Mouse (Mus musculus) gastrocnemius, adult 8-10 months (tissue): ENCODE results near the gene Gm14139. TPM values are rescaled to one million over a fixed set of nuclear protein-coding genes. Genes with fewer than 3 reads are reported as not detected.
"Not testable (repeated sequence)": the region's sequence is repeated elsewhere in the genome, so short reads cannot be mapped to it uniquely, and the experiment has no call there.

Source experiments
- DNase-seq, 2 experiments: peaks; one replicate each; pipeline ENCODE4 v3.0.0; 2022; ENCODE audit warnings: low spot score in 2 of 2
- total RNA-seq, 4 experiments: library from RNA; stranded (reverse); gene quantifications; 2 replicates each; pipeline ENCODE4 v1.2.4; 2022

Gm14139 gene
- not detected for total RNA-seq

DNA sequence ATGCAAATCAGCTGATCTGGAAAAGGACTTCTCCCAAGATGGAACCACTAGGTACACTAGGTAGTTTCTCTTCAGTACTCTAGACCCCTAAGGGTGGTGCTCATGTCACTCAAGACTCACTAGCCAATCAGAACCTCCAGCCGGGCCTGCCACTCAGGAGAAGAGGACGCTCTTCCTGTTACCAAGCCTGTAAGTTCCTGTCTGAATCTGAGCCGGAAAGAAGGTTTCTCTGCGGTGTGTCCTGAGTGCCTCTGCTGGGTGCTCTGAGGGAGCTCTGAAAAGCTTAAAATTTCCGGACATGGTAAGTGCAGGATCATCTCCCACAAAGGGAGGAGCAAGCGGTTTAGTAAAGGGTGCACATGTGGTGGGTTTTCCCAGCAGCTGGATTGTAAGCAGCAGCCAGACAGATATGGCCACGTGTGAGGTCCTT, at the start of gene Gm14139:
Gm14139 (plus strand) TSS at position 186 of the 430 bp plus-strand sequence.
- DNase-seq: not testable (repeated sequence)

DNA sequence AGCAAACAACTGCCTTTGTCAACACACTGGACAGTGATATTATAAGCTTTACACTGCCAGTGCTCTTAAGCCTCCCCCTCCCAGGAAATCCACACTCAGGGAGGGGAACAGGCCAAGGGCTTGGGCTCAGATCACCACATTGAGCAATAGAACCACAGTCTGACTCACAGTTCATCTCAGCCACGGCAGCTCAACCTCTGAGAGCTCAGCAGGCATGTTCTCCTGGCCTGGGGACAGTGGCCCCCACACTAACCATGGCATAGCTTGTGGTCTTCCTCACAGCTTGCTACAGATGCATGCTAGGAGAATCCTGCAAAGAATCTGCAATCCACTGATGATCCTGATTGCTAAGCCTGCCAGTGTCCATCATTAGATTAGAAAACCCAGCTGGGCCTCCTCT, 49.6 kb upstream of the Gm14139 start:
- not testable (repeated sequence) for DNase-seq

DNA sequence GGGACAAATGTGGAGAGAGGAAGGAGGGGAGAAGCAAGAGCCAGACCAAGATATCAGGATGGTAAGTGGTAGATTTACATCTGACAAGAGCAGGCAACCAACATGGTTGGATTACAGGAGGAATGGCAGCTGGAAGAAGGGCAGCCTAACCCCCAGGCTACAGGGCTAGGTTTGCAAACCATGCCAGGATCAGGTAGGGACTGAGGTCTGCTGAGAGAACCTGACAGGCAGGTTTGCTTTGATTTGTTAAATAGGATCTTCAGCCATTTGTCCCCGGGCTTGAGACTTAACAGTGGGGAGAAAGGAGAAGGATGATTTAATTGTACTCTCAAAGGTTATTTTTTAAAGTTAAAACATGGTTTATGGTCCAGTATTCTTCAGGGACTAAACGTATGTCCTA, 48.8 kb upstream of the Gm14139 start:
- no peak for DNase-seq

DNA sequence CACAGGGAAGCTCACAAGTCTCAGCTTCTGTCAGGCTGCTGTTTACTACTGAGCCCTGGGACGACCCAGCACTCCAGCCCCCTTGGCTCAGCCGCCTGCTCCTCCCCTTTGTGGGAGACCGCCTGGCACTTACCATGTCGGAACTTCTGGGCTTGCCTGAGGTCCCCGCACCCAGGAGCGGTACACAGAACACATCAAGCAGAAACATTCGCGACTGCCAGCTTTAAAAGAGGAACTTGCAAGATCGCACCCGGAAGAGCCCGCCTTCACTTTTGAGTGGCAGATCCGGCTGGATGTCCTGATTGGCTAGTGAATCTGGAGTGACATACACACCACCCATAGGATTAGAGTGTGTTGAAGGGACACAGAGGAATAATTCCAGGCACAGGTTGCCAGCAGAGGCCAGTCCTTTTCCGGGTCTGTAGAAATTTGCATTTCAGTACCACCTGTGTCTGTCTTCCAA, 45.1 kb upstream of the Gm14139 start, which contains the start of gene Zfp120:
Zfp120 (minus strand) TSS at position 274 of the 463 bp plus-strand sequence.
- peak; percentile 79 to 84 for DNase-seq

DNA sequence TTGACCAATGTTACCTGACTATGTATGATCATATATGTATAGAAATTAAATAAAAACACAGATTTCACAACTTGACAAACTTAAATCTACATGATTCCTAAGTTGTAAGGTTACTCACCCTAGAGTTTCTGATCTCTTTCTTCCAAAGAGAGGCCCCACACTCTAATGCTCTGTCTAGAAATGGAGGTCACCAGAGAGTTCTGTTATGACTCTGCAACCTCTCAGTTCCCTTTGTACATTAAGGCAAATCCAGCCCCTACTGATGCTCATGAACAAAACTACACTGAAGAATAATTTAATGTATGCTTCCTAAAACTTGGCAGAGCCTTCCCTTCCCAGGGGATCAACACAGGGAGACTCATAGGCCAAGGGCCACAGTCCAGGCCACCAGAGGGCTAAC, 14.9 kb upstream of the Gm14139 start:
- no peak for DNase-seq

DNA sequence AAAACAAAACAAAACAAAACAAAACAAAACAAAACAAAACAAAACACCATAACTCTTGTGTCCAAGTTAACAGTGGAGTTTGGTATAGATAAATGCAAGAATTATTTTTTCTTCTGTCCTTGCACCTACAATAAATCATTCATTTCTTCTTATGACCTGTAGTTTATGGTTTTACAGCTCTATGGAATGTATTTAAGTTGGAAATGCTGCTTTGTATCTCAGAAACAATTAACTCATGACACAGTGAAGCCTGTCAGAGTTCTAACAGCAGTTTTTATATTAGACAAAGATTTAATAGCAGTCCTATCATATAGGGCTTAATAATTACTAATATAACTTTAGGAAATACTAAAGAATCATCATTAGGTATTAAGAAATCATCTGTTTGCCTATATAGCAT, 7.7 kb upstream of the Gm14139 start:
- DNase-seq: no peak

DNA sequence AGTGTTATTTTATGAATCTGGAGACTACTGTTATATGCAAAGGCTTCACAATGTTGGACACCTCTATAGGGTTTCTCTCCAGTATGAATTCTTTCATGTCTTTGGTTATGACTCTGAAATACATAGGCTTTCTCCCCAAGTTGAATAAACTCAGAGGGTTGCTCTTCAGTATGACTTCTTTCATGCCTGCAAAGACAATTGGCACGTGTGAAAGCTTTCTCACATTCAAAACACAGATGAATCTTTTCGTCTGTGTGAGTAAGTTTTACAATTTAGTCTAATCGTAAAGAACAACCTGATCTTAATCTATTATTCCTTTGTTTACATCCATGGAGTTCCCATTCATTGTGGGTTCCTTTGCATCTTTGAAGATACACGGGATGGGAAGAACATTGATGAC, 2.0 kb upstream of the Gm14139 start, which contains the start of gene Gm10770:
Gm10770 (minus strand) TSS at position 101 of the 400 bp plus-strand sequence.
- DNase-seq: not testable (repeated sequence)

DNA sequence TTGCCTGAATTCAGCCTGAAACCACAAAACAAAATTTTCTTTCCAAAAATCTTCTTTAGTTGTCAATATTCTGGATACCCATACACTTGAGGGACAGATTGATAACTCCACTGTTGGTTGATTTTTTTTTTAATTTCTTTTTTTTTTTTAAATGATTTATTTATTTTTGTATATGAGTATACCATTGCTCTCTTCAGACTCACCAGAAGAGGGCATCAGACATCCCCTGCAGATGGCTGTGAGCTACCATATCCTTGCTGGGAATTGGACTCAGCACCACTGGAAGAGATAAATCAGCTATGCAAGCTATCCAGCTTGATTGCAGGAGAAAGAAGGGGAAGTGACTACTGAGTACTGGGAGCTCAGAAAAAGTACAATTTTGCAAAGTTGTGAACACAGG, 509 bp upstream of the Gm14139 start:
- not testable (repeated sequence) for DNase-seq

DNA sequence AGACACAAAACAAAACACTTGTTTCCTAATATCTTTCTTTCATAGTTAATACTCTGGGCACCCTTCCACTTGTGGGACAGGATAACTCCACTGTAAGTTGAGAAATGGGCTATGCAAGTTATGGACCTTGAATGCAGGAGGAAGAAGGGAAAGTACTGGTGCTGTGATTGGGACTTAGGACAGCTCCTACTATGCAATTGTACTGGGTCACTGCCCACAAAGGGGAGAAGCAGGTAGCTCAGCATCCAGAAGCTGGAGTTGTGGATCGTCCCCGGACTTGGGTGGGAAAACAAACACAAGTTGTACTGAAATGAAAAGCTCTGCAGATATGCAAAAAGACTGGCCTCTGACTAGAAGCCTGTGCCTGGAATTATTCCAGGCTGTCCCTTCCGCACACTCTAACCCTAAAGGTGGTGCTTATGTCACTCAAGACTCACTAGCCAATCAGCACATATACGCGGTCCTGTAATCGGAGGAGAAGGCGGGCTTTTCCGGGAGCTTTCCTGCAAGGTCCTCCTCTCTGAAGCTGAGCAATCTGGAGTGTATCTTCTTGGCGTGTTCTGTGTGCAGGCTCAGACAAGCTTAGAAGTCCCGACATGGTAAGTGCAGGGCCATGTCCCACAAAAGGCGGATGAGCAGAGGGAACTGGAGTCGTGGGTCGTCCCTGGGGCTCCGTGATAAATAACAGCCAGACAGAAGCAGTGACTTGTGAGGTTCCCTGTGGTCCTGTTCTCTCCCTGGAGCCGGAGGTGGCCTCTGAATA, 36.2 kb downstream of the Gm14139 start, which contains the start of gene Zfp937:
Zfp937 (plus strand) TSS at position 474 of the 763 bp plus-strand sequence.
- DNase-seq: peak; percentile 72 to 79

DNA sequence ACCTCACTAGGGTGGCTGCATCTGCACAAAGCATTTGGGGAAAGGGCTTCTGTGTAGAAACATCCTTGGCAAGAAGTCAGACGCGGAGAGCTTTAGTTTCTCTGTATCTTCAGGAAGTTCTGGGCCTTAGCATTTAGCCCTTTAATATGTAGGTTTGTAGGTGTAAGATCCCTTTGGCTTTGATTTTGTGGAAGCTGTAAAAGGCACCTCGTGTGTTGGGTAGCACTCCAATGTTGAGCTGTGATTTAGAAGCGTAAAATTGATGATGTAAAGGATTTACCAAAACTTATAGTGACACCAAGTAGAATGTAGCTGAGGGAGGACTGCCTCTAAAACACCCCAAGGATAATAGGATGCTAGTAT, 36.8 kb downstream of the Gm14139 start:
- not testable (repeated sequence) for DNase-seq

DNA sequence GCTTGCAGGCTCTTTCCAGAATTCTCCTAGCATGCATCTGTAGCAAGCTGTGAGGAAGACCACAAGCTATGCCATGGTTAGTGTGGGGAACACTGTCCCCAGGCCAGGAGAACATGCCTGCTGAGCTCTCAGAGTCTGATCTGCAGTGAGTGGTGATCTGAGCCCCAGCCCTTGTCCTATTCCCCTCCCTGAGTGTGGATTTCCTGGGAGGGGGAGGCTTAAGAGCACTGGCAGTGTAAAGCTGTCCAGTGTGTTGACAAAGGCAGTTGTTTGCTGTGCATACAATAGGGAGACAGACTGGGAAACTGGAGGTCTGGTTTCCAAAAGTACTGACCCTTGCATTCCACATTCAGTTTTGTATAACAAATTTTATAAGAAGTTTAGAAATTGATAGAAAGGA, 41.7 kb downstream of the Gm14139 start:
- DNase-seq: not testable (repeated sequence)

Other genes starting within 250 kb of the Gm14139 start
- gene Zfp120, start 45.0 kb upstream of the Gm14139 start, total RNA-seq: 1 to 10 TPM; 7.0 to 9.6 (median 8.3) TPM
- not detected for gene Gm10770, start 2.1 kb upstream of the Gm14139 start, total RNA-seq
- 1 to 10 TPM; 1.4 to 1.9 (median 1.6) TPM for gene Zfp937, start 36.3 kb downstream of the Gm14139 start, total RNA-seq
- gene Gm21994, start 73.8 kb downstream of the Gm14139 start, total RNA-seq: 1 to 10 TPM in 3 of 4 experiments, under 1 TPM in 1; 0.79 to 2.4 (median 2.0) TPM
- gene Gm14124, start 75.8 kb downstream of the Gm14139 start, total RNA-seq: not detected
- 1 to 10 TPM in 3 of 4 experiments, not detected in 1; 1.5 to 3.0 (median 1.9) TPM for gene Gm10130, start 141.9 kb downstream of the Gm14139 start, total RNA-seq
- gene 3300002I08Rik, start 181.0 kb downstream of the Gm14139 start, total RNA-seq: 1 to 10 TPM in 2 of 4 experiments, under 1 TPM in 2; 0.54 to 1.8 (median 1.1) TPM